Mouse (Mus musculus): ENCODE data around the gene Spata16. TPM values are rescaled to one million over a fixed set of nuclear protein-coding genes. Genes with fewer than 3 reads are reported as not detected.

Gene Spata16
- total RNA-seq, 2 experiments from 2014 or later = not detected

DNA sequence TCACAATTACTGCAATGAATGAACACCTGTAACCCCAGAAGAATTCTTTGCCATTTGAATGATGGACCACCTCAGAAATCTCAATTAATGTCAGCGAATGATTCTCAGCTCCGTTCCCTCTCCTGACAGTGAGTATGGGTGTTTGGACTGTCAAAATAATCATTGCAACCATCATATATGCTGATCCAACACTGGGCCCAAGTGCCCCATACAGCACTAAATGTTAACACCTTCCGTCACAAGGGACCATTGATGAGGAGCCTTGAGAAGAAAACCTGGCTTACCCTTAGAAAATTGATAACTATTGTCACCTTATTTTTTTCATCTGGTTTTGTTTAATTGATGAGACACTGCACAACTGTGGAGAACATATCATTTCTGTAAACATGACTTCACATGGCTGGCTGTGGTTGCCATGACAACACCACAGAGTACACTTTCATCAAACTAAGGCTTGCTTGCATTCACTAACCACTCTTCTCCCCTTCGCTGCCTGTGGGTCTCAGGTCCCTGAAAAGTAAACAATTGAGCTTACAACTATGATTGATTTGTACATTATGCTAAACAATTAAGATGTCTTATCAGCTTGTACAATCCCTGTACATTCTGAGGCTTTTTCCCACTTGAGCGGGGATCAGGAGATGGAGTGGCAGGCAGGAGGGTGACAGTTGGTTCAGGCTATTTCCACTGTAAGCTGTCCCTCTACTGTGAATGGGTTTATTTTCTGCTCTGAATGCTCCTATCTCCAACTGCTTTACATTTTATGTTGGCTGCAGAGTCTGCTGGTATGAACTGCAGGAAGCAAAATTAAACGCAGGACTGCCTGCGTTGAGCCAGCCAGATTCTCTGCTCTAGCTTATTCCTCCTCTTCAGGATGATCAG lies 189.8 kb downstream of the Spata16 start:
- ATAC-seq (replicated peaks; ENCODE audit: low FRiP score, low TSS enrichment, poor library complexity, severe bottlenecking) = no peak

DNA sequence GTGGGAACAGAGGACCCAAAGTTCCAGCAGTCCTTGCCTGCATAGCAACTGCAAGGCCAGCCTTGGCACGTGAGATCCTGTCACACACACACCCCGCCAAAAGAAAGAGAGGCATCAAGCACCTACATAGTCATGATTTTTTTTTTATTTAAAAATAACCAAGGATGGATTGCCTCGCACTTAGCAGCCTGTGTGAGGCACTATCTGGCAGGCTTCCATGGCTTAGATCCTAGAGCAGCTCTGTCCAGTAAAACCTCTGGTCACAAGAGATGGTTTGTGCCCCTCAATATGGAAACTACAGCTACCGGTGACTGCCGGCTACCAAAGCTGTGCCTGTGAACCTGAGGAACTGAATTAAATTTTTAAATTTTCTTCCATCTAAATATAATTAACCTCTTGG lies 195.5 kb downstream of the Spata16 start:
- no peak for ATAC-seq (replicated peaks; ENCODE audit: low FRiP score, low TSS enrichment, poor library complexity, severe bottlenecking)

DNA sequence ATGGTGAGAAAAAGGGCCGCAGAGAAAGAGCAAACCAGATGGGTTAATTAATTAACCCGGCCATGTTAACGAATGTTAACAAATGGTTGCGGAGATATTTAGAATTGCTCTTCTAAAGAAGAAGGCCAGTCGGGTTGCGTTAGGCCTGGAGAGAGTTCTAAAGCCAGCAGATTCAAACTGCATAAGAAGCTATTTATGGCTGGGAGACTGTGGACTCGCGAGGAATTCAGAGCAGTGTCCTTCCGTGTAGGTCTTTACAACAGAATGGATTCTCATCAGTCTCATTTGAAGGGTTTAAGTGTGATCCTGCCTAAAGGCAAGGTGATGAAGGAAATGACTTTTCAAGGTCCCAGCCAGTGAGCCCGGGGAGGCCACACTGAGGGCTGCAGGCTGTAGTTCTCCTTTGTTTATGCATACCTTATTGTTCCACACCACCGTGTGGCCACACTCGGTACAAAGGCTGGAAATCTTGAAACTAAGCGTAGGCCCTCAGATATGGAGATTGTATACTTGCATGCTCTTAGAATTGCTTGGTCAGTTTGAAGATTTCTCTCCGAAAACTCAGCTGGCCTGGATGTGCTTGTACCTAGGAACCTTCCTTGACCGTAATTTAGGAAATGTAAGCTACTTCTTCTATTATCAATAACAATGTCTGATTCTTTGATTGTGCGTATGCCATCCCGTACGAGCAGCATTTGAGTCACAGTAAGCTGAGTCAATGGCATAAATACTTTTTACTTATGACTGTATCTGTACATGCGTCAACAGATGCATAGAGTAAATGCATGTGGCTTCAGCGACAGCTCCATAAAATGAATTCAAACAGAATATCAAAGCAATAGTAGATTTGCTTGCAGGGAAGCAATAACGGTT lies 197.0 kb downstream of the Spata16 start:
- ATAC-seq (replicated peaks; ENCODE audit: low FRiP score, low TSS enrichment, poor library complexity, severe bottlenecking) = no peak

DNA sequence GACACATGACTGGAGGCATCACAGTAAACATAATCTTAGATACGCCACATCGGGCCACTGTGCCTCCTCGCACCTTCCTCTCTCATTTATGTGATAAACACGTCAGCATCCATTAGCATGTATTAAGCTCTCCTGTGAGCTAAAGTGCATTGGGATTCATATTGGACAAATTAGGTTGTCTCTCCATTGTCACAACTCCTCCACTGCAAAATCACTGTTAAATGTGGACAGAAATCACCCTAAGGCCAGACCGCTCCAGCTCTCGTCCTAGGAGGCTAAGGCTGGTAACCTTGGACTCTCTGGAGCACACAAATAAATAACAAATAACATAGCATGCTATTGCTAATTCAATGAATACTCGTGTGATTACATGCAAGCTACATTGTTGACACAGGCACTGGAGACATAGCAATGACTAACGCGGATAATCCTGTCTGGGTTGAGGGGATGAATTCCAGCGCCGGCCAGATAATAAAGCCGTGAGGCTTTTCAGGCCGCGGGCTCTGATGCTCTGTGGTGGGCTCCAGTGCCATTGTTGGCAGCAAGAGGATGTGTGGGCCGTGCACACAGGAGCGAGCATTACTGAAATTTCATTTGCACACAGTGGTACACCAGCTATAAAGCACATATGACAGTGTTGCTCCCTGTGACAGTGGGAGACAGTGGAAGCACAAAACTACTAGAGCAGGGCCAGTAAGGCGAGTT lies 197.8 kb downstream of the Spata16 start:
- no peak for ATAC-seq (replicated peaks; ENCODE audit: low FRiP score, low TSS enrichment, poor library complexity, severe bottlenecking)

DNA sequence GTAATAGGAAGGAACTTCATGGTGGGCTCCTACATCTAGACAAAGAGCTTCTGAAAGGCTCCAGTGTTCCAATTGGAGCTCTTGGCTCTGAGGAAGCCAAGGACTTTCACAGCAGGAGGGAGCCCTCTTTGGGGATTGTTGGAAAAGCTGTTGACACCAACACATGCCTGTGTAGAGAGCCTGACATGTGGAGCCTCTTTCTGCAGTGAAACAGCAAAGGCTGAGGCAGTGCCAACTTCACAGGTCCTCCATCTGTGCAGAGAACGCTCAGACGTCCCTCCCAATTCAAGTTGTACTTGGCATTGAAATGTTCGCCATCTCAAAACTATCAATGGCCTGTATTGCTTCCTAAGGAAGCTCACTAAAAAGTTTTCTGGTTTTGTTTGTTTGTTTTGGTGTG lies 207.6 kb downstream of the Spata16 start:
- ATAC-seq (replicated peaks; ENCODE audit: low FRiP score, low TSS enrichment, poor library complexity, severe bottlenecking) = no peak

DNA sequence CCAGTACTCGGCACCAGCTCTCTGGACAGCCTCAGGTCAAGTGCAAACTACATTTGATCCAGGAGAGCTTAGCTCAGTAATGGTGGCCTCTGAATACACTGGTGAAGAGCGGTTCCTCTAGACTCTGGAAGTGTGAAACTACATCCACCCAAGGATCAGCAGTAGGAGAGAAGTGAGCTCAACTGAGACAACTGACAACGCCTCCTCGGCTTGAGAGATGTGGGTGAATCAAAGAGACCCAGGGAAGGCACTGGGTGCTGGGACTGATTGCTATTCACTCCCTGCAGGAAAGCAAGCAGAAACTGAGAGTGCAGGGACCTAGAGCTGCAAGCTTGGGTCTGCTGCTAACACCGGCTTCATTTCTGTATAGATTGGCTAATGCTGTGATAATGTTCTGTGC lies 210.5 kb downstream of the Spata16 start:
- no peak for ATAC-seq (replicated peaks; ENCODE audit: low FRiP score, low TSS enrichment, poor library complexity, severe bottlenecking)

DNA sequence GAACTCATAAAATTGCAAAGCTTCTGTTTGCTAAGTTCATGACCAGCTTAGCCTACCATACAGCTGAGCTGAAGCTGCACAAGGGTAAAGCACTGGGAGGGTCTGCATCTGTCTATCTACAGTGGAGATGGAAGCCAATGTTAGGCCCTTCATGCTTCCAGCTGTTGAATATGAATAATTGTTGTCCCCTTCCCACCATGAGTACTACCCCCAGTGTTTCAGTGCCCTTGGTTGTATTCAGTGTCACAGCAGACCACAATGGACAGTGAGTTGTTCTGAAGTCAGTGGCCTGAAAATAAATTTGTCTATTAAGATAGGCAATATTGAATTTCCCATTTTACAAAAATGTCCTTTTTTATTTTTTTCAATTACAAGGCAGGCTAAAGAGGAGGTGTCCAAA lies 212.8 kb downstream of the Spata16 start:
- no peak for ATAC-seq (replicated peaks; ENCODE audit: low FRiP score, low TSS enrichment, poor library complexity, severe bottlenecking)

DNA sequence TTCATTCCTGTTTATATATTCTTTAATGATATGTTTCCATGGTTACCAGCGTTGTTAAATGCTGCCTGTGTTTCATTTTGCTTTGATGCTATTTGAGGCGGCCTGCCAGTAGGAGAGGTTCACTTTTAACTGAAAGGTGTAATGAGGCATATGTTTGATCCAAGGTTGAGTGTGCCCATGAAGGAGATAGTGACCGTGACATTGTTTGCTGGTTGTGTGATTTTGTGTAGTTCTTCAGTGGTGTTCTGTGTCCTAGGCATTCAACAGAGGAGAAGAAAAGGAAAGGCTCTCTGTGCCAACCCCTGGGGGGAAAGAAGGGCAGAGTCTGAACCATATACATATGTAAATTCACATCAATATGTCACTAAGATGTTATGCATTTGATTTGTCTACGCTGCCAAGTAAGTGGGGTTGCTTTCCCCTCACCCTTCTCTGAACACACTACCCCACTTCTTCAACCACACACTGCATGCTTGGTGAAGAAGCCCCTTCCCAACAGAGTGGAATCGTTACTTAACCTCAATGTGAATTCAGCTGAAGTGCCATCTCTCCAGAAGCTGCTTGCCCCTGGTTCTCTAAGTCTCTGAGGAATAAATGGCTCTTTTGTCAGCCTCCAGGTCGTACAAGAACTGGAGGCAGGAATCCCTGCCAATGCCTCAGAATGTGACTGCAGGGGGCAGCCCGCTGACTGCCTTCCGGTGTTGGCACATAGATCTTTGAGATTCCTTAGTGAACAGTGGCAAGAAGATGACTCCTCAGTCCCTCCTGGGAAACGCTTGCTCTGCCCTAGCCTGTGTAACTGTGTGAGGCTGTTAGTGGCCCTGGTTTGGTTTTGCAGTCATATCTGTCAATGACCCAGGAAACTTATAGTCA lies 213.5 kb downstream of the Spata16 start:
- ATAC-seq (replicated peaks; ENCODE audit: low FRiP score, low TSS enrichment, poor library complexity, severe bottlenecking) = no peak

DNA sequence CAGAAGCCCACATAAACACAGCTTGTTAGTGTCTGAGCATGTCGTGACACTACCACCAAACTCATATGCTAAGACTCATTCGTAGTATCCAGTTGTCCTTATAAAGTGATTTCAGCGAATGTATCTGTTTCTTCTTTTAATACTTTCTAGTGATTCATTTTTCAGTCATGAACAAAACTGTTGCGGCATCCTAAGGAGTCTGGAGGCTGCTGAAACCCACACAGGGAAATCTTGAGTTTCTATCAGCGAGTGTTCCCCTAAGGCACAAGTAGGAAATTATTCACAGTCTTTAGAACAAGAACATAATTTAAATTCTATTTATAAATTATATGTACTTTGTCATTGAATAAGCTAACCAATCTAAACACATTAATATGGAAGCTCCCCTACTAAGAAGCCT lies 216.1 kb downstream of the Spata16 start:
- no peak for ATAC-seq (replicated peaks; ENCODE audit: low FRiP score, low TSS enrichment, poor library complexity, severe bottlenecking)

DNA sequence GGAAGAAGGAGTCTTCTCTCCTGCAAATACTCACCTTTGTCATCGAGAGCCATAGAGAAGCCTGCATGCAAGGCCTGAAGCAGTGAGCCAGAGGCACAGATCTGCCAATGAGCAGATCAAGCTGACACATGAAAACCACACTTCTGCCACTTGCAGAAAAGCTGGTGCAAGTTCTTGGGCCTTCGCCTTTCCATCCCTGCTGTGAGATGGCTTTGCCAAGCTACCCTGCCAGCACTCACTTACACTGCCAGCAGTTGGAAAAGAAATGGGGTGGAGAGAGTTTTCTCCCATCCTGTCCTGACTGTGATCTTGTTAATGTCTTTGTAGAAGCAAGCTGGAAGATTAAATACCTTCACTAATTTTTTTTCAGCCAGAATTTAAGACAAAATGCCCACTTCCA lies 237.3 kb downstream of the Spata16 start:
- ATAC-seq (replicated peaks; ENCODE audit: low FRiP score, low TSS enrichment, poor library complexity, severe bottlenecking) = no peak

DNA sequence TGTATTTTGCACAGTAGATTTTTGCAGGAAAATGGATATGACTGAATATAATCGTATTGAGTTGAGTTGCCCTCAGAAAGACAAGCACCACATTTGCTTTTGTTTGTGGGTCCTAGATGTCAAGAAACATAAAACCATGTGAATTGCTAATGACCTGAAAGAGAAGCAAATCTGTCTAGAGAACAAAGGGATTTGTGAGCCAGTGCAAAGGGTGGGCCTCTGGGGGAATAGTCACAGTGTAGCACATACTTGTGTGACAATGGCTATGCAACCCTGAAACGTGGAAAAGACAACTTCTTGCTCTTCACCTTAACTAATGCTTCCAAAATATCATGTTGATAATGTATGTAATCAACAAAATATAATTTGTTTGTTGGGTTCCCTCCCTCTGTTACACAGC lies 239.9 kb downstream of the Spata16 start:
- ATAC-seq (replicated peaks; ENCODE audit: low FRiP score, low TSS enrichment, poor library complexity, severe bottlenecking) = no peak

DNA sequence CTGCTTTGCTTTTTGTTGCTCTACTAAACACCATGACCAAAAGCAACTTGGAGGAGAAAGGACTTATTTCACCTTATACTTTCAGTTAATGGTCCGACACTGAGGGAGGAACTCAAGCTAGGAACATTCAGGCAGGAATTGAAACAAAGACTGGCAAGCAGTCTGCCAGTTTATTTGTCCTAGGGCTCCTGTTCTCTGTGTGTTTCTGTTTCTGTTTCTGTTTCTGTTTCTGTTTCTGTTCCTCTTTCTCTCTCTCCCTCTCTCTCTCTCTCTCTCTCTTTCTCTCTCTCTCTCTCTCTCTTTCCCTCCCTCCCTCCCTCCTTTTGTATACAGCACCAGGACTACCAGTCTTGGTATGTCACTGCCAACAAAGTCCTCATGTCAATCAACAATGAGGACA lies 279.2 kb downstream of the Spata16 start:
- no peak for ATAC-seq (replicated peaks; ENCODE audit: low FRiP score, low TSS enrichment, poor library complexity, severe bottlenecking)

DNA sequence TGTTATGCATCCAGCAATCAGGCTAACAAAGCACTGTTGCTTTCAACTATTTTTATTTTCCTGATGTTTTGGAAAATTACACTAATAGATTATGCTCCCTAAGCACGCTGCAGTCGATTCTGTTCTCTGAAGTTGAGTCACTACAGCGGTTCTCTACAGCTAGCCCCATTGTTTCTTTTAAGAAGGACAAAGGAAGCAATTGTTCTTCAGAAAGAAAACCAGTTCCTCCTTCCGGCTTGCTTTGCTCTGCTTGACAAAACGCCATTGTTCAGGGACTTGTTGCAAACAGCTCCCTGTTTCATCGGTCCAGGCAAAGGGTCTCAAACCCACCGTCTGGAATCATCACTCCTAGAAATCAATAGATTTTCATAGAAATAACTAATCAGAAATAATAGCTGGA lies 283.6 kb downstream of the Spata16 start:
- no peak for ATAC-seq (replicated peaks; ENCODE audit: low FRiP score, low TSS enrichment, poor library complexity, severe bottlenecking)

DNA sequence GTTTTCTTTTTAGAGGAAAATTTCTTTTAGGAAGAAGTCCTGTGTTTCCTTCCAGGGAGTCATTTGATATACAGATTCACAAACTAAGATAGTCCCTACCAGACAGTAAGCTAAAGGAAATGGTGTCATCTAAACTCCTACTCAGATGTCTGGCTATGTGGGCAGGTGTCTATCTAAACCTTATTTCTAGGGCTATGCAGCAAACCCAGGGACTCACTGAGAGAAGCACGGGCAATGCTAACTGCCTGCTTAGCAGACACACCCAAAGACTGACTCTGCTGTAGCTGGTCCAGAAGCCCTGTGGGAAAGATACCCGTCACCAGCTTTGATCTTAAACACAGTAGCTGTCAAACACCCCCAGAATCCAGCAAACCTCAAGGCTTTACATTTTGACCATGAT lies 284.2 kb downstream of the Spata16 start:
- no peak for ATAC-seq (replicated peaks; ENCODE audit: low FRiP score, low TSS enrichment, poor library complexity, severe bottlenecking)

DNA sequence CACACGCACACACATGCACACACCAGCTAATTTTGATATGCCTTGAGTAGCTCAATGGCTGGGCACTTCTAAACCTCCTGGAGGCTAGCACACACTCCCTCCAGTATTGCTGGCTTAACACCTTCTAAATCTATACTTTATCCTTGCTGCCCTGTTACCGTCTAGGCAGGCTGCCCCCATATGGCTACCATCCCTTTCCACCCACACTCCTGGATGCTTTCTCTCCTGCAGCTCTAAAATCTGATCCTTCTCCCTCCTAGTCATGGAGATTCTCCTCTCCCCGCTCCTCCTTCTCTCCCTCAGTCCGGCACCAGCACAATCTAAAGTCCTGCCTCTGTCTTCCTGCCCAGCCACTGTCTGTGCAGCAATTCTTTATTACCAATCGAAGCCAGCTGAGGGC lies 286.0 kb downstream of the Spata16 start:
- no peak for ATAC-seq (replicated peaks; ENCODE audit: low FRiP score, low TSS enrichment, poor library complexity, severe bottlenecking)

DNA sequence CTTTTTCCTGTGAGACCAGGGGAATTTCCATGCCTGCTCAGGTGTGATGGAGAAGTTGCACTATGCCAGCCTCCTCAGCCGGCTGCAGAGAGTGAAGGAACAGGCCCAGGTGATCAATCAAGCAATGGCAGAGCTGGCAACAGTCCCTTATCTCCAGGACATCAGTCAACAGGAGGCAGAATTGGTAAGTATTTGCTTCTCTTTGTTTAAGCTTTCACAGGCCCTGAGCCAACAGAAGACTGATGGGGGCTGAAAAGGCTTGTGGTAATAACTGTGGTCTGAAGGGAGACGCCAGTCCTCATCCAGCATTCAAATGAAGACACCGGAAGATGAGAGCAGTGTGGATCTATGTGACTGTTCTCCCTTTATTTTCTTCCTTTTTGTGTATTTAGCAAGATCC lies 286.8 kb downstream of the Spata16 start:
- no peak for ATAC-seq (replicated peaks; ENCODE audit: low FRiP score, low TSS enrichment, poor library complexity, severe bottlenecking)

DNA sequence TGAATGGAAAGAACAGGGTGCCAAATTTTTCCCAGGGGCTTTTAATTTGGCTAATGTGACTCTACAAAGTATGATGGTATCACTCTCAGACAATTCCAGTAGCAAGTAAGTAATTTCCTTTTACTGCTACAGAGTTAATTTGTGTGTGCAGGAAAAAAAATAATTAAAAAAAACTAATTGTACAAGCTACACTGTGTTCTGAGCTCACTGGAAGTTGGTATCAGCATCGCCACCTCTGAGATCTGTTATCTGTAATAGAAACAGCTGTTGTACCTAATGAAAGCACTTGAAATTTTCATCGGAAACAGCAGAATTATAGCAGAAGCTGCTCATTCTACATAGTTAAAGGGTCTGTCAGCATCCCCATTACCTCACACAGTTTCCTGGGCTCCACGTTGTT lies 295.7 kb downstream of the Spata16 start:
- ATAC-seq (replicated peaks; ENCODE audit: low FRiP score, low TSS enrichment, poor library complexity, severe bottlenecking) = no peak

DNA sequence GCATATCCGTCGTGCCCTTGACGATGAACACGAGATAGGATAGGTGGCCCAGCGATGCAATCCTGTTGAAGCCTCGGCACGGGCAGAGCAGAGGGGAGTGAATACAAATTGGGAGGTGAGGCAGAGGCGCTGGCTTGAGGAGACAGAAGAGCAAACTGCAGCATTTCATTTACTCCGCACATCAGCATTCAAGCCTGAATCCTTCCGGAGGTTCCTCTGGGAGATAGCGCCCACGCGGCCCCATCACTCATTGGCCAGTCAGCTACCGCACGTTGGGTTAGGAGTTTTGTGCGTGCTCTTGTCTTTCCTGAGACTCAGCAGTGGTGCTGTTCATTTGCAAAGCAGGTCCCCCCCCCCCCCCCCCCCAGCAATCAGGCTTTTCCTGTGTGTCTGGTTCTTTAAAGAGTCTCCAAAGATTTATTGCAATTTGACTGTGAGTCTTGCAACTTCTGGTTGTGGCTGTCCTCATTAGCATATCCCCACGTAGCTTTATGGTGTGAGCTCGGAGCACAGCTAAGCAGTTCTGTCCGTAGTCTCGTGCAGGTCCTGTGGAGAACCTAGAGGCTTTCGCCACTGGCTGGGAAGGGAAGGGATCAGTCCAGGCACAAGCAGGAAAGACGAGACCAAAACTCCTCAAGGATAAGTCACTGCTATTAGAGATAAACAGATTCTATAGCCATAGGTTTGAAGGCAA lies 299.6 kb downstream of the Spata16 start:
- no peak for ATAC-seq (replicated peaks; ENCODE audit: low FRiP score, low TSS enrichment, poor library complexity, severe bottlenecking)

DNA sequence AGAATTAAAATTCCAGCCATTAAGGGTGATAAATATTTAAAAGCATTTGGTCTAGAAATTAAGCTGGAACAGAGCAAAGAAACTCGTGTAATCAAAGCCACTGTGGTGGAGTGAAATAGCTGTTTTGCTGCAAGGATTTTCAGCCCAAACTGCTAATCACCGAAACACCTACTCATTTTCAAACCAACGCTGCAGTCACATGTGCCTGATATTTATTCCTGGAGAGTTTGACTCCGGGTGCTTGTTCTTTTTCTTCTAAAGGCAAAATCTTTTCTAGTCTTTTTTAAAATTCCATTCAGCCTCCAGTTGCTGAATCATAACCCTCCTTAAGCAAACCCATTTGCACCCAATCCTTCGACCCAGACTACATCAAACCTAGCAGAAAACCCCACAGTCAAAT lies 329.4 kb downstream of the Spata16 start:
- no peak for ATAC-seq (replicated peaks; ENCODE audit: low FRiP score, low TSS enrichment, poor library complexity, severe bottlenecking)
